Mouse (Mus musculus) T-cell, adult 66 days (primary cell): ENCODE data around the gene Grtp1. TPM values are rescaled to one million over a fixed set of nuclear protein-coding genes. Genes with fewer than 3 reads are reported as not detected.

Experiments used
- total RNA-seq, 2 experiments: library from RNA; stranded (reverse); gene quantifications; 3 replicates in 1 of 2; 4 replicates in 1 of 2; pipeline ENCODE4 v1.2.4; 2023

Gene Grtp1
- not detected for total RNA-seq

GRCm38 (mm10) chr8:13200301-13201012, at the start of gene Grtp1:
Gene Grtp1, minus strand, starts transcription at chr8:13200620.

GRCm38 (mm10) chr8:13158718-13159376, 41.6 kb downstream of the Grtp1 start, which contains the start of gene Lamp1:
Gene Lamp1, plus strand, starts transcription at chr8:13159161.

Other genes starting within 250 kb of the Grtp1 start
- gene F7, start 174.6 kb downstream of the Grtp1 start, total RNA-seq: not detected
- not detected for gene F10, start 163.3 kb downstream of the Grtp1 start, total RNA-seq
- gene Proz, start 139.7 kb downstream of the Grtp1 start, total RNA-seq: not detected
- gene Pcid2, start 95.2 kb downstream of the Grtp1 start, total RNA-seq: 10 to 100 TPM; 35.5 to 37.2 TPM
- 10 to 100 TPM; 44.9 to 48.0 TPM for gene Cul4a, start 95.0 kb downstream of the Grtp1 start, total RNA-seq
- gene Lamp1, start 41.5 kb downstream of the Grtp1 start, total RNA-seq: 10 to 100 TPM; 92.5 to 93.2 TPM
- not detected for gene Adprhl1, start 53.5 kb upstream of the Grtp1 start, total RNA-seq
- gene Dcun1d2, start 87.5 kb upstream of the Grtp1 start, total RNA-seq: 10 to 100 TPM; 19.1 to 20.2 TPM
- 10 to 100 TPM; 23.0 to 23.5 TPM for gene Tmco3, start 87.6 kb upstream of the Grtp1 start, total RNA-seq
- gene Tfdp1, start 138.1 kb upstream of the Grtp1 start, total RNA-seq: 10 to 100 TPM; 40.2 to 47.1 TPM
- not detected for gene Atp4b, start 196.2 kb upstream of the Grtp1 start, total RNA-seq
- gene Grk1, start 204.5 kb upstream of the Grtp1 start, total RNA-seq: not detected
- gene Tmem255b, start 234.6 kb upstream of the Grtp1 start, total RNA-seq: not detected